Mouse (Mus musculus) cerebellum, adult 11 months (tissue): ENCODE results near the gene Myo5a.

ENCODE experiments used
- DNase-seq: peaks from one replicate; pipeline ENCODE4 v3.0.0; 2022

Gene Myo5a

DNA sequence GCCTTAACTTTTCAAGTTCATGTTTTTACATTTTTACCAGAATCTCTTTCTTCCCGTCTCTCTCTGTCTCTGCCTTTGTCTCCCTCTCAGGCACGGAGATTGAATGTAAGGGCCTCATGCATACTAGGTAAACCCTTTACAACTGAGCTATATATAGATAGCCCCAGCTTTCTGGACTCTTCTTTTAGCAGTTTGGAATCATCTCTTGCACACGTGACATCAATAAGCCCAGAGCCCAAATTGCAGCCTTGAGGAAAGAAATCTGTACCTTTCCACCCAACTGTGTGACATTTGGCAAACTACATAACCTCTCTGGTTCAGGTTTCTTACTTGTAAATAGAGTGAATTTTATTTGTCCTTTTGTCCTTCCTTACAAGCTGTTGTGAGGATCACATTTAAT is 1.5 kb downstream of the Myo5a start:
- DNase-seq = no peak

DNA sequence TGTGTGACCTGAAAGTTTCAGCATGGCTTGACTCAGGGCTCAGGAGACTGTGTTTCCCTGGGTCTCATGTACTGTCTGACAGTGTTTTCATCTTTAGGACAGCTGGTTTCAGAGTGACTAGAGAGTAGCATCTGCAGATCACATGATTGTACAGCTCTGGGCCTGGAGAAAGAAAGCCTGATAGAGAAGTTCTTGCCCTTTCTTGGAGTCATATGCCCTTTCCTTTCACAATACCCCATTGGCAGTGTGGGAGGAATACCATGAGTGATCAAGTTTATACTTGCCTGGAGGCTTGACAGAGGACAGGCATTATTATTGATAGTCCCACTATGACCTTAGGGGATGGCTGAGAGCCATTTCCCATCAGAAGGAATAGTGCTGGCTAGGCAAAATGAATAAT is 6.4 kb downstream of the Myo5a start:
- DNase-seq = no peak

DNA sequence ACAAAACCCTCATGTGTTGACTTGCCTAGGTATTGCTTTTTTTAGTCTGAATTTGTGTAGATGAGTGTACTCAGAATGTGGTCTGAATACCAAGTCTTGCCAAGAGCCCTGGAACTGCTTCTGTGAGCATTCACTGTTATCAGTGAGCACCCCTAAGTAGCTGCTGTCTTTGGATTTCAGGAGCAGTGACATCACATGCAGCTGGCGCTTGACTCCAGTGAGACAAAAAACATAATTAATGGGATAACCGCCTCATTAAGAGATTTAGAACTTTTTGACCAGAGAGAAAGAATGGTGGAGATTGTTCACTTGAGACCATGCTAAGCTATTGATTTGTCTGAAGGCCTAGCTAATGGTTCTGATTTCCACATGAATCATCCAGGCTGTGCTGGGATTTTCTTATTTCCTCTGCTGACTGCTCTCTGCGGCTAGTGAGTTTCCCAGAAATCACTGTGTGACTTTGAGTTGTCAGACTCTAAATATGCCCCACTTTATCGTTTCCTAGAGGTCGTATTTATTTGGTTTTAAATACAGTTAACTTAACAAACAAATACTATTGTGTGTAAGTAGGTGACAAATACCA is 14.5 kb downstream of the Myo5a start:
- DNase-seq = no peak

DNA sequence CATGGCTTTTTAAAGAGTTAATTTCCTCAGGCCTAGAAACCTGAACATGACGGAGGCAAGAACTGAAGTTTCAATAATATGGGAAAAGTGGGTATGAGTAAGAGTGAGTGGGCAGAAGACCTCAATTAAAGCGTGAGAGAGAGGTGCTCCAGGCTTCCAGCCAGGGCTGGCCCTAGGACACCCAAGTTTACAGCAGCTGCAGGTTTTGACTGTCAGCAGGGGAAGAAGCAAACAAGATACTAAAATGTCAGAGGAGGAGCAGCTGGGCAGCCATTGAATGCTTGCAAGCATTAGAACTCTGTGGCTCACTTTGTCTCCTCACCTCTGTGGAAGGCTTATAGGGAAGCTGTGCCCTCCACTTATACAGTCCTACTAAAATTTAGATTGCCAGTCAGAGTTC is 17.0 kb downstream of the Myo5a start:
- DNase-seq = no peak

DNA sequence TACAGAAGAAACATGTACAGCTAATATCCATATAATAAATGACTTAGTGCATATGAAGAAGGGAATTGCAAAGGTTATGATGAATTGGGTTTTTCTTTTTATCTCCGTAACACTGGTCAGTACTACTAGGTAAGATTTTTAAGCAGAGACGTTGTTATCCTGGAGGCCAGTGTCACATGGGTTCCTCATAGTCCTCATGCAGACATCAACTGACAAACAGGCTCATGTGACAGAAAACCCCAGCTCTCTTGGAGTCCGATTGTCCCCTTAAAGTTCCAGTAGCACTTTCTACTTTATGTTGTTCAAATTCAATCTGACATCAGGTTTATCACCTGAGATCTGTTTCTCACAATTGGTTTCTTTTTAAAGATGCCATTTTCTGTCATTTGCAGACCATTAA is 18.5 kb downstream of the Myo5a start:
- DNase-seq = no peak

DNA sequence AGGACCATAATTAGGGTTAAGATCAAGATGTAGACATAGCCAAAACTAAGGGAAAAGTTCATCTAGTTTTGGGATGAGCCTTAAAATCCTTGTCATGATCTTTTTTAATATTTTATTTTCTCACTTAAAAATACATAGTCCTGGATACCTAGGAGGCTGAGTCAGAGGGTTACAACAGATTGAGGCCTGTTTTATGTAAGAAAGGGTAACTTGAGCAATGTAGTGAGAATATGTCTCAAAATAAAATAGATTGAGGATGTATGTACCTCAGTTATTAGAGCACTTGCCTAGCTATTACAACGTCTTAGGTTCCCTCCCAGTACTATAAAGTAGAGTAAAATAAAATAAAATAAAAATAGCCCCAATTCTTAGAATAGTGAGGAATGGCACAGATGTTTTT is 21.3 kb downstream of the Myo5a start:
- DNase-seq = no peak

DNA sequence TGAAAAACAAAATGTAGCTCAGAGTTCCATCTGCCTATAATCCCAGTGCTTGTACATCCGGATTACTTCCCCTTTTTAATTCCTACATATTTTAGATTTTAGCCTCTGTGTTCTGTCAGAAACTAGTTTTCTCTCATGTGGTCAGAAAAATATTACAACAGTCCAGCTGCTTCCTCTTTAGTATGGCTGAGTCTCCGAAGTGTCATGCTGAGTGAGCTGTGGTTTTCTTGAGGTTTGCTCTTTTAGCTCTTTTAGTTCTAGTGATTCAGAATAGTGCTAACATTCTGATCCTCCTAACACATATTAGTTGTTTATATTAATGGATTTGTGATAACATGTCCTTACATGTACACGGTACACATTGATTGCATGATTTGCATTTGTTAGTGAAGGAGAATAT is 23.9 kb downstream of the Myo5a start:
- DNase-seq = no peak

DNA sequence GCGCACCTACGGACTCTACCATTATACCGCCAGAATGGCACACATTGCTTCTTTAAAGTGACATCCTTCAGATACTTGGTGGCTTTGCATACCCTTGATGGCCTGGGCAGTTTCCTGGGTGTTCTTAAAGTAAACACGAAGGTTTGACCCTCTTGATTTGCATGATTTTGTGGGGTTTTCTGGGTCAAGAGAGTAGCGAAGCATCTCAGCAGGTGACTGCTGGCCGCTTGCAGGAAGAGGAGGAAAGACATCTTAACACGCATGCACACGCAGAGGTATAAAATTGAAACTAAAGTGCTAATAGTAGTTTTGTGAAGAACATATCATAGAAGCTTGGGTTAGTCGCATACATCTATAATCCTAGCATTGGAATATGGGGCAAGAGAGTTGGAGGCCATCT is 28.1 kb downstream of the Myo5a start:
- DNase-seq = no peak

DNA sequence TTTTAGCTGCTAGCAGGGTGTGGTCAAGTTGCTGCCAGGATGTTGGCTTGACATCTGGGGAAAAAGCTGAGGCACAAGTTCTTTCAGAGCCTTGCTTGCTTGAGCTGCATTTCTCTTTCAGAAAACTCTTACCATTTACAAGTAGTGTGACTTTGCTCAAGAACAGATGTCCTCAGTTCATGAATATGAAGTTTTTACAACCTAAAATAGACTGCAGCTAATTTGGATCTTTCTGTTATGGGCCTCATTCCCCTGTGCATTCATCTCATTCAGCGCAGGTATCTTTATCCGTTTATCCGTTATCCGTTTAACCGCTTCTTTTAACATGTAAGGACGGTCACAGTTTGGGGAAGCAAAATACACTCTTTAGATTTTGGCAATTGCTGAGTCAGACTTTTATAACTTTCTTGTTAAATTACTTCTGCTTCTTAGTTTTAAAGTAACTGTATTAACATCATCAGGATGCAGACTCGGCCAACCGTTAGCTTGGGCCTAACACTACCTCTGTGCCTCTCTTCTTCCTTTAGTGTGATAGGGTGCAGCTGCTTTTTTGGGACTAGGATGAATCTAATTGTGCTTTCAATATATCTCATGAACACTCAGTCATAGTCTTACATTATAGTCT is 29.5 kb downstream of the Myo5a start:
- DNase-seq = no peak

DNA sequence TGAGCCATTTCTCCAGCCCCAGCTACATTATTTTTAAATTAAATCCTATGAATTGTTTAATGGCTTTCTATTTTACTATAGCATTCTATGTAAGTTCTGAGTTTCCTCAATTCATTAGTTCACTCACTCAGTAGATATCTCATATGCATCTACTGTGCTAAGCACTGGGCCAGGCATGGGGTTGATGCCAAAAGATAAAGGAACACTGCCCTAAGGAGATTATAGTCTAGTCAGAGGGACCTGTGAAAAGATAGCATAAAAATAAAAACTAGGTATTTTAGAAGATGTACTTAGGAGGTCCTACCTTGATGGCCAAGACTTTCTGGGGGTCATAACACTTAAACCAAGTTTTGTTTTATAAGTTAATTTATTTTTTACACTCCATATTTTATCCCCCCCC is 31.3 kb downstream of the Myo5a start:
- no peak for DNase-seq

DNA sequence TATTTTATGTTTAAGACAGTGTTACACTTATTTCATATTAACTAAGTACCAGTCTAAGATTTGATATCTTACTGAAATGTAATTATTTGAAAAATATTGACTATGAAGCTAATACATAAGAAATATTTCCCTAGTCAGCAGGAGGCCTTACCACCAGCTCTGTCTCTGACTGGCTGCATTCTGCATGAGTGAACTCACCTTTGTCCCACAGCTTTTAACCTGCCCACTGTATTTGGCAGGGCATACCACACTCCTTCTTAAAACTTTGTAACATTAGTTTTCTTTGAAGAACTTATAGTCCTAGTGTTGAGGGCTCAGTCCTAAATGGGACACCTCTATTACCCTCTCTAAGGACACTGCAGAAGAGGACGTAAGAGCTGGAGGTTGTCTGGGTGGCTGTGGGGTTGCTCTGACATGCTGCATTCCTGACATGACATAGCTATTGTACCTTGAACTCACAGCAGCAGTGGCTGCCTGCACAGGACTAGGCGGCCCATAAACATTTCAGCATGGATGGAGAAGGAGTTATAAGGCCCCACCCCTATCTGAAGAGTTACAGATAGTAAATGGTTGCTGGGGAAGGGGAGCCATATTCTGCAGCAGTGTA is 45.9 kb downstream of the Myo5a start:
- DNase-seq = no peak

DNA sequence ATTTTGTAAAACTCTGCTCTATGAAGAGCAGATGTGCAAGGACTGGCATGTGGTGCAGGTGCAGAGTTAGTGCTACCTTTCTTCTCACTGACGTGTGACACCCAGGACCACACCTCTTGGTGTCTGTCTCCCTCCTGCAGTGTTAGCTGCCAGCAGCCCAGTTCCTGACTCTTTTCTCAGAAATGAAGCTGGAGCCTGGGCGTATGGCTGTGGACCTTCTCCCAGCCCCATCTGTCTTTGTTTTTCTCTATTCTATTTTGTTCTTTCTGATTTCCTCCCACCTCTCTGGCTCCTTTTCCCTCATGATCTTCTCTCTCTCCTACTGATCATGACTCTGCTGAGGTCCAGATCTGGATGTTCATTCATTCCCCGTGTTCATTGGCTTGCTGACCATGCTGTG is 50.3 kb downstream of the Myo5a start:
- peak; percentile 16 for DNase-seq

DNA sequence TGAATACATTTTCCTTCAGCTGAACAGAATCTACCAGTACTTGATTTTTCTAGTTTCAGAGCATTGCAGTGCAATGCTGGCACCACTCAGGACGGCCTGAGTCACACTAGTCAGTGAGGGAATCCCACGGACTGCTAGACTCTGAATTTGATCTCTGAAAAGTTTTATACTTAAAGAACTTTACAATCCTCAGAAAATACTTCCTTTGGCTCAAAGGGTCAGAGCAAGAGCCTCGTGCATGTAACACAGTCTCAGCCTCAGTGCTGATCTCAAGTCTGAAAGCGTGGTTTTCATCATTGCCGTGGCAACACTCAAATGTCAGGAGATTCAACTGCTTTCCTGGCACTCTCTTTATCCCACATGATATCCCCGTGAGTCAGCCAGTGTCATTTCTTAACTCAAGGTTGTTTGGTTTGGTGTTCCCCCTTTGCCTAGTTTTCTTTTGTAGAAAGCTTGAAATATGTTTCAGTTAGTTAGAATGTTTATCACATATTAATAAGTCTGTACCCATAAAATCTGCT is 53.4 kb downstream of the Myo5a start:
- no peak for DNase-seq

DNA sequence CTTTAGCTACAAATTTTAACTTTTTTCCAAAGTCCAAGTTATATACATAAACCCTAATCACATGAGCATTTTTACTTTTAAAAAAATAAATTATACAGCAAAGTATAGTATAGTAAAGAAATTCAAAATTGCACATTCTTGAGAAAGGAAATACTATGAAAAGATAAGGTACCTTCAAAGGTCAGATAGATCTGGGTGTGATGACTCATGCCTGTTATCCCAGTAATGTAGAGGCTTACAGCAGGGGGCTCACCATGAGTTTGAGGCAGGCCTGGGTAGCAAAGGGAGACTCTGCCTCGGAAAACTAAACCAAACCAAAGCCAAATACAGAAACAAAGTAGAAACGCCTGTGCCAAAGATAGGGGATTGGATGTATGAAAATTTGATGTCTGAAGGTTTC is 59.7 kb downstream of the Myo5a start:
- no peak for DNase-seq

DNA sequence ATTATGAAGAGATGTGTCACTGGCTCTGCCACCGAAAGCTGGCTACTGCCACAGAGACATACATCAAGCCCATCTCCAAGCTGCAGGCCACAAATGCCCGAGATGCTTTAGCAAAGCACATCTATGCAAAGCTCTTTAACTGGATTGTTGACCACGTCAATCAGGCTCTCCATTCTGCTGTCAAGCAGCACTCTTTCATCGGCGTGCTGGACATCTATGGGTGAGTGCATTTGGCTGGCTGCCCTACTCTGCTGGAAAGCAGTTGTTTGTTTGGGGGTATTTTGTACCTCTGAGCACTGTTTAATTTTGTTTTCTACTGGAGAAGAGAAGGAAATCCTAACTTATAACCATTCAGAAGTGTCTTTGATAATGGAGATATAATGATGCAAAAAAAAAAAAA is 76.1 kb downstream of the Myo5a start:
- no peak for DNase-seq

DNA sequence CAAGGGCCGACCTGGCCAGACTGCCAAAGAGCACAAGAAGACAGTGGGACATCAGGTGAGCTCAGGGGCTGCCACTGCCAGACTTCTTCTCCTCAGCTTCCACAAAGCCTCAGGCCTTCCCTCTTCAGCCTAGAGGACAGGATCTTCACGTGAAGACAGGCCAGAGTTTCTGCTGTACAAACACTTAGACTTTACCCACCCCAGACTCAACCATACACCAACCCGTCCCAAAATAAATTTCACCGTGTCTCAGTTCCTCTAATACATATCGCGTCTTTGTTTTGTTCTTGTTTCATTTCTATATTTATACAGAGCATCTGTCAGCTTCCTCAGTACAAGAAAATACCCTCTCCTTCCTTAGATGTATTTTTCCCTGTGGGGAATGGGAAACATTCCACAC is 89.7 kb downstream of the Myo5a start:
- no peak for DNase-seq

DNA sequence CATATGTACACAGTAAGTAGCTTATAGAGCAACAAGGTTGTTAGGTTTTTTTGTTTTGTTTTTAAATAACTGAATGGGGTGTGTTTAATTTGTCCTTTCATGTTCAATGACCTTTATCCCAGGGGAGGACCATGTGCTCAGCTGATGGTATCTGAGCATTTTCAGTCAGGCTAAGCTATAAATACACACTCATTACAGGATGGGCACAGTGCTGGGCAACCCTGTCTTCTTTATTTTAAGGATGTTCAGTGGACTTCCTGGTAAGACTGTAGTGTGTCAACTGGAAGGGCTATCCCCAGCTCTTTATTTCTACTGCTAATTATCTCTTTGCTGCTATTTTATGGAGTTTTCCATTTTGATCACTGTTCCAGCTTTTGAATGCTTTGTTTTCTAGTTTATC is 92.8 kb downstream of the Myo5a start:
- peak; percentile 38 for DNase-seq

DNA sequence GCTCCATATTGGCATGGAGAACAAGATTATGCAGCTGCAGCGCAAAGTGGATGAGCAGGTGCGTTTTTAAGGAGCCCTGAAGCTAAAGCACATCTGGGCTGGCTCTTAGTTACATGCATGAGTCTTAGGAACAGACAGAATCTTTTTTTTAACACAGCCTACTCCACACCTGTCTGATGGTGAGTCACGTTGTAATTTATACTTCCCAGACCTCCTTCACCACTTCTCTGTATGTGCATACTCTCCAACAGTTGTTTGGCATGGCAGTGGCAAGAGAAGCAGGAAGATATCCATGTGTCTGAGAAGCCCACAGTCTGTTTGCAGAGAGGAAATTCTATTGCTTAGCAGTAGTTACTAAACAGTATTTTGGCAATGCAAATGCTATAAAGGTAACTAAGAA is 100.9 kb downstream of the Myo5a start:
- DNase-seq = no peak

DNA sequence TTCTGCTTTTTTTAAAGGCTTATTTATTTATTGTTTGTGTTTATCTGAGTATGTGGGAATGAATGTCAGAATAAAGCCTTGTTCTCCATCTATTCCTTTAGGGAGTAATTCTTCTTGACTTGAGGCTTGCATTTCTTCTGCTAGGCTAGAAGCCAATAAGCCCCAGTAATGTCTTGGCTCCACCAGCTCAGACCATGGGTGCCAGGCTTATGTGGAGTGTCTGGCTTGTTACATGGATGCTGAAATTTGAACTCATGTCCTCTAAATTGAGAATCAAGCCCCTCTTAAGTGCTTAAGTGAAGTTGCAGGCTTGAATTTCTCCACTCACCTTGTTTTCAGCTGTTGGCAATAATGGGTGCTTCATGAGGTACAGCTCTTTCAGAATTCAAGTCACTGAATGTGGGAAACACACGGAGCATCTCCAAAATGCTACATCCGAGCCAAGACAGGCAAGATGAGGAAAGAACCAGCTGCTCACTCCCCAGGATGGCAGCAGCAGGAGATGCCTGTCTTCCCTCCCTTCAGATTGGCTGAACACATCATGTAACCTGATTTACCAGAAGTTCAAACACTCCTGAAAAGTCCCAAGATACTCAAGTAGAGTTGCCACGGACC is 116.9 kb downstream of the Myo5a start:
- peak; percentile 50 for DNase-seq

DNA sequence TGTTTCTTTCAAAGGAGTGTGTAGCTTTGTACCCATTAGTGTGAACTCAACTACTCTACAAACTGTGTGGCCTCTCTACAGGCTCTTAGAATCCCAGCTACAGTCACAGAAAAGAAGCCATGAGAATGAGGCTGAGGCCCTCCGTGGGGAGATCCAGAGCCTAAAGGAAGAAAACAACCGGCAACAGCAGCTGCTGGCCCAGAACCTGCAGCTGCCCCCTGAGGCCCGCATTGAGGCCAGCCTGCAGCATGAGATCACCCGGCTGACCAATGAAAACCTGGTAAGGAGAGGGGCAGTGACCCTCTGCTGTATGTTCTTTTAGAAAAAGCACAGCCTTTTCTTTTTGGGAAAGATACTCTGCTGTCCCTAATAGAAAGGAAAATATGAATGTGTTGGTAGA is 123.0 kb downstream of the Myo5a start:
- no peak for DNase-seq

DNA sequence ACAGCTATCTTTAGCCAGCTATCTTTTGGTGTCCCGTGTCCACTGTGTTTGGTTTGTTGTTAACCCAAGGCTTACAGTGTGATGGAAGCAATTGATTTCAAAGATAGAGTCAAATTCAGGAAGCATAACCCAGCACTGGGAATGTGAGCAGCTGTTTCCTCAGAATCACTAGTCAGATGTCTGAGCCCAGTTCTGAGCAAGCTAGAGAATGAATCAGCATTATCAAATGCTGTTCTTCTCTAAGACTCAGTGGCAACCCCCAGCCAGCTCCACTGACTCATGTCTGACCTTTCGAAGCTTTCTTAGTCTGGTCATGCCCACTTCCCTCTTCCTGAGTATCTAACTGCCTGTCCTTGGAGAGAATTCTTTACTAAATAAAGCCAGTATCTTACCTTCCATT is 125.5 kb downstream of the Myo5a start:
- no peak for DNase-seq

DNA sequence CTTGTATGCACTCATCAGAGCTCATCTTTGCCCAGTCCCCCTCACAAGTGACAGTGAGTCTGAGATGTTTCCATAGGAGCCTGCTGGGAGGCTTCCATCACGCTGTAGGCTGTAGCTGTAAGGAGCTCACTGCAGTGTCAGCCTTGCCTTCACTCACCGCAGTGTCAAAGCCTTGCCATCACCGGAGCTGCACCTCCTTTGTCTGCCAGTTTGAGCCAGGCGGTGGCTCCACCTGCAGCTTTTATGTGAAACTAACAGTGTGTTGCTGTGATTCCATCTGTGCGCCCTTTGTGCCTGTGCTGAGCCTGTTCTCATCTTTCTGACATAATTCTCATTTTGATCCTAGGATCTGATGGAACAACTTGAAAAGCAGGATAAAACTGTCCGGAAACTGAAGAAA is 126.5 kb downstream of the Myo5a start:
- peak; percentile 76 for DNase-seq

DNA sequence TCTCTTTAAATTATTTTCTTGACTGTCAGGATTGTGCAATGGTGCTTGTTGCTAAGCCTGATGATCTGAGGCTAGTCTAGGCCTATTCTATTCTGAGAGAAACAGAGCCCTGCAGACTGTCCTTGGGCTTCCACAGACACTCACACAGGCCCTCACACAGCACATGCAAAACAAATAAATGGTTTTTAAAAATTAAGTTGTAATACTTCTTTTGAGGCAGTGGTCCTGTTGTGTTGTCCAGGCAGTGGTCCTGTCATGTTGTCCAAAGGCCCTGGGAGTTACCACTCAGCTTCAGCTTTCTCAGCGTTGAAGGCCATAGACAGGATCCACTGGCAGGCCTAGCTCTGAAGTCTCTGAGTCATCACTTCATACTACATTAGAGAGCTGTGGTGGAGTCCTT is 130.7 kb downstream of the Myo5a start:
- no peak for DNase-seq

DNA sequence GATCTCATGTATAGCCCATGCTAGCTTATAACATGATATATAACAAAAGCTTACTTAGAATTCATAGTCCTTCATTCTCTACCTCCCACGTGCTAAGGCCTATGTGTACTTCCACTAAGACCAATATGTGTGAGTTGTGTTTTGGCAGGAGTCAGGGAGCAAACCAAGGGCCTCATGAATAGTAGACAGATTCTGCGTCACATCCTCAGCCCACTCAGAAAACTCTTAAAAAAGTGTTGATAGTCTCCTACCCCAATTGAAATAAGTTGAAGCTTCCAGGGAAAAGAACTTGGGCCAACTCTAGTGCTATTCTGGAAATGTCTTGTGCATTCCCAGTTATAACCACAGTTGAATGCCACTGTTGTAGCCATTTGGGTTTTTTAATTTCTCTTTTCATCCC is 131.2 kb downstream of the Myo5a start:
- no peak for DNase-seq
